Mouse (Mus musculus) lung, adult 2 months (tissue): Measurements from ENCODE around the gene Dennd4b. TPM values are rescaled to one million over a fixed set of nuclear protein-coding genes. Genes with fewer than 3 reads are reported as not detected.

Experiments used
- DNase-seq: peaks from one replicate; pipeline ENCODE4 v3.0.0; 2022
- H3K4me1 ChIP-seq: fragments of 200-500 bp; 2 replicates; pipeline ENCODE4 v1.6.1; 2011; ENCODE audit warnings: low read length; ENCODE audit not compliant: control insufficient read depth, insufficient read depth
- H3K4me3 ChIP-seq: fragments of 200-500 bp; replicated peaks from 2 replicates; pipeline ENCODE3; 2011; ENCODE audit warnings: low read depth, mild to moderate bottlenecking, control low read depth, low read length; ENCODE audit errors: extremely low read depth
- CTCF ChIP-seq: fragments of 200-500 bp; IDR thresholded peaks from 2 replicates; pipeline ENCODE4 v1.5.1; 2011; ENCODE audit warnings: mild to moderate bottlenecking, low read length, control low read depth; ENCODE audit not compliant: insufficient read depth
- POLR2A ChIP-seq: fragments of 200-500 bp; IDR thresholded peaks from 2 replicates; pipeline ENCODE4 v1.6.1; 2011; ENCODE audit warnings: low read depth, mild to moderate bottlenecking, control low read depth, low read length, borderline replicate concordance; ENCODE audit errors: extremely low read depth
- WGBS: fragments of 180-500 bp; shearing (Covaris S2); methylation state at CpG from one replicate; pipeline ENCODE4 v1.1.7; 2018; 5-methylcytosine and 5-hydroxymethylcytosine counted together
- polyA plus RNA-seq: library from polyadenylated mRNA; depleted of rRNA; stranded (reverse); fragments of >200 nt; gene quantifications from 2 replicates; pipeline ENCODE4 v1.2.3, GENCODE M21; 2012; rRNA removed

Dennd4b gene
- polyA plus RNA-seq, result 37.5 and 39.6 TPM in 2 replicates

GRCm38 (mm10) chr3:90265034-90265931 lies at the start of gene Dennd4b:
Gene Dennd4b, plus strand, starts transcription at chr3:90265185.
- under 1% methylated on average over 79 of the region's 87 CpGs for WGBS
- peaks cover 4% of the 10 kb centered on the region for H3K4me1 ChIP-seq
- peak; percentile 92 for DNase-seq
- H3K4me3 ChIP-seq, result peak within 1 kb of the TSS; percentile 76
- TF ChIP-seq CTCF (peak; percentile 63), POLR2A (peak; percentile 87; the same call in 1 of the 2 replicates)

GRCm38 (mm10) chr3:90215825-90216380 lies 49.1 kb upstream of the Dennd4b start:
- H3K4me1 ChIP-seq, result peaks cover 14% of the 10 kb centered on the region
- no peak for DNase-seq
- 41% methylated on average over 1 of the region's 1 CpGs for WGBS
- no peak overlapping the region for H3K4me3 ChIP-seq
- TF ChIP-seq POLR2A (no peak), CTCF (no peak)

DNA sequence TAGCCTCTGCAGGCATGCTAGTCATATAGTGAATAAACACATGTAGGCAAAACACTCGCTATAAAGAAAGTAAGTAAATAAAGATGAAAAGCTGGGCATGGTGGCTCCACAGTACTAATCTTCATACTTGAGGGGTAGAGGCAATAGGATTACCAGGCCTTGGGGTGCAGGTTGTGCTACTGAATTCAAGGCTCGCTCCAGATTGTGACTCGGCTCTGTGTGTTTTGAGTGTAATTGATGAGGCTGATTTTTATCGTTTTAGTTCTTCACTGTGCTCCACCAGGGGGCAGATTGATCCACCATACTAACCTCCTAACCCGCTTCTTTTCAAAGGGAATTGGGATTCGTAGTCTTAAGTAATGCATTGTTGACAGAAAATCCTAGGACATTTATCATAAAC lies 44.9 kb upstream of the Dennd4b start:
- peak; percentile 41 for DNase-seq
- 7% methylated on average over 6 of the region's 6 CpGs for WGBS
- peak overlapping the region; percentile 82 for H3K4me3 ChIP-seq
- peaks cover 9% of the 10 kb centered on the region for H3K4me1 ChIP-seq
- no peak for TF ChIP-seq CTCF
- TF ChIP-seq POLR2A, result no peak

DNA sequence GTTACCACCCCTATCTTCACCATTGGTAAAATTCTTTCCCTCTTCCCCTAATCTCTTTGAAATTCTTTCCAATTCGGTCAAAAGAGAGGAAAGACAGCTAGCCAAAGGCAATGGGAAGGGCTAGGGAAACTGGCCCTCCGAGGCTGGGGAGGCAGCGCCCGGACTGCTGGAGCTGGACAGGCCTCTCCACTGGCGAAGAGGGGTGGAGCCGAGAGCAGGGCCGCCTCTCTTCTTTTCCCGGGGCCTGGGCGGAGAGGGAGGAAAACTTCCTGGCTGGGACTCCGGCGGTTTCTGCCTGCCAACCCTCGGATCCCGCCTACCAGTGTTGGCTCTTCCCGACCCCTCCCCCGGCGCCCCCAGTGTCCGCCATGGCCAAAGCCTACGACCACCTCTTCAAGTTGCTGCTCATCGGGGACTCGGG lies 44.4 kb upstream of the Dennd4b start:
- TF ChIP-seq POLR2A (peak; percentile 62; the same call in 1 of the 2 replicates), CTCF (no peak)
- peak overlapping the region; percentile 82 for H3K4me3 ChIP-seq
- DNase-seq, result peak; percentile 83
- WGBS, result under 1% methylated on average over 19 of the region's 20 CpGs
- peaks cover 9% of the 10 kb centered on the region for H3K4me1 ChIP-seq

DNA sequence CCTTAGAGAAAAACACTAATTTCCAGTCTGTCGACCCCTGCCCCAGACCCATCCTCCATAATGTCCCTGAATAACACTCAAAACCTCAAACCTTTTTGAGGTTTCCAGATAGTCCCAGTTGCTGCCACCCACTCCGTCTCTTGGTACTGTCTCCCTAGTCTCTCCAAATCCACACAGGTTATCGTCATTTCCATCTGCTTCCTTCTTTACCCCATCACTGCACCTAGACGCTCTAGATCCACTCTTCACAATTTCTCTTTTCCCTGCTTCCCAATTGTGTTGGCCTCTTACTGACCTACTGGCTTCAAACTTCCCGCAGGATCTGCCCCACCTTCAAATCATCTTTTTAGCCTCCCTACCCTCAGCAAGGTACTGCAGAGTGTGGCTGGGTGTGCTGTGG lies 43.9 kb upstream of the Dennd4b start:
- TF ChIP-seq POLR2A (no peak), CTCF (no peak)
- WGBS, result 17% methylated on average over 5 of the region's 5 CpGs
- Histone ChIP-seq H3K4me1 (peaks cover 9% of the 10 kb centered on the region), H3K4me3 (no peak overlapping the region)
- no peak for DNase-seq

DNA sequence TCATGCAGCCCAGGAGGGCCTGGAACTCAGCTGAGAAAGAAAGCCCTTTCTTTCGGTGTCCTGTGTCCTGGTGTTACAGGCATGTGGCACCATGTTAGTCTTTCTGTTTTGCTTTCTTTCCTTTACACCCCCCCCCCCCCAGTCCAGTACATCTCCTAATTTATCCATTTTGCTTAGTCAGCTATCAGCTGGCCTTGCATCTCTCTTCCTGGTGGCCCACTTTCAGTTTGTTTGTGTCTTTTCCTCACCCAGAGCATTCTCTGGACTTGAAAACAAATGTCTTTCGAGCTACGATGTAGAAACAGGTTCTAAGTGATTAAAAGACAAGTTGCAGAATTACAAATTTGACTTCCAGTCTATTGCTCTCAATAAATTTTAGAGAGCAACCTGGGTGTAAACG lies 42.5 kb upstream of the Dennd4b start:
- WGBS, result 73% methylated on average over 4 of the region's 4 CpGs
- no peak for TF ChIP-seq POLR2A
- TF ChIP-seq CTCF, result no peak
- Histone ChIP-seq H3K4me1 (peaks cover 9% of the 10 kb centered on the region), H3K4me3 (no peak overlapping the region)
- no peak for DNase-seq

DNA sequence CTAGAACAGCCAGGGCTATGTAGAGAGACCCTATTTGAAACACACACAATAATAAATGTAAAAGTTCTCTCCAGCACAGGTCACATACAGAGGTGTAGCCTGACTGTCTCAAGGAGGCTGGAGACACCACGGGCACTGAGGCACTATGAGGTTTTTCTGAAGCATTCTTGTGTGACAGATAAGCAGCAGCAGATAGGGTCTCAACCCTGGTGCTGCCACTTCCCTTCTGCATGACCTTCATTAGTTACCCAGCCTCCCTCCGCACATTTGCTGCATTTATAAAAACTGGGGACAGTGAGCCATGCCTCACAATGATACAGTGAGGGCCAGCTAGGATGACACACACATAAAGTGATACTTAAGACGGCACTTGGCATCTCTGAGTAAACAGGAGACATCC lies 42.0 kb upstream of the Dennd4b start:
- TF ChIP-seq CTCF (no peak), POLR2A (no peak)
- H3K4me3 ChIP-seq, result no peak overlapping the region
- 51% methylated on average over 3 of the region's 3 CpGs for WGBS

GRCm38 (mm10) chr3:90224331-90224730 lies 40.7 kb upstream of the Dennd4b start:
- Histone ChIP-seq H3K4me1 (peaks cover 9% of the 10 kb centered on the region), H3K4me3 (no peak overlapping the region)
- no peak for TF ChIP-seq CTCF
- TF ChIP-seq POLR2A, result no peak
- WGBS, result 82% methylated on average over 10 of the region's 10 CpGs
- no peak for DNase-seq

More for the DNA sequence above, 42.0 kb upstream of the Dennd4b start:
- H3K4me1 ChIP-seq, result peaks cover 9% of the 10 kb centered on the region
- no peak for DNase-seq

DNA sequence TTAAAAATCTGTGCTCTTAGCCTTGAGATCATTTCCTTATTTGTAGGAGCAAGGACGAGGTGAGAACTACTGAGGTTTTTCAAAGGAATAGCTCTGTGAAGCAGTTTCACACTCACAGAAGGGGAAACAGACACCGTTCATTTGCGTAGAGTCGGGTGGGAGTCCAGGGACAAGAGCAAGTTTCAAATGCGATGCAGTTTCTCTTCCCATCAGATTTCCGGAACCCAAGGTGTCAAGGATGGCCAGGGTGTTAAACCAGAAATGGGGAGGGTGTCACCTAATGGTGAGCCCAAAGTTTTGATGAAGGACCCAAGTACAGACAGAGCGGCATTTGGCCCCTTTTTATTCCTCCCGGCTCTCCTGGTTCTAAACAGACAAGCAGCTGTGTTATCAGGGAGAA lies 33.9 kb upstream of the Dennd4b start:
- H3K4me3 ChIP-seq, result peak overlapping the region; percentile 72
- no peak for DNase-seq
- TF ChIP-seq POLR2A (no peak), CTCF (no peak)
- WGBS, result 11% methylated on average over 8 of the region's 8 CpGs
- H3K4me1 ChIP-seq, result no peaks in the 10 kb centered on the region

DNA sequence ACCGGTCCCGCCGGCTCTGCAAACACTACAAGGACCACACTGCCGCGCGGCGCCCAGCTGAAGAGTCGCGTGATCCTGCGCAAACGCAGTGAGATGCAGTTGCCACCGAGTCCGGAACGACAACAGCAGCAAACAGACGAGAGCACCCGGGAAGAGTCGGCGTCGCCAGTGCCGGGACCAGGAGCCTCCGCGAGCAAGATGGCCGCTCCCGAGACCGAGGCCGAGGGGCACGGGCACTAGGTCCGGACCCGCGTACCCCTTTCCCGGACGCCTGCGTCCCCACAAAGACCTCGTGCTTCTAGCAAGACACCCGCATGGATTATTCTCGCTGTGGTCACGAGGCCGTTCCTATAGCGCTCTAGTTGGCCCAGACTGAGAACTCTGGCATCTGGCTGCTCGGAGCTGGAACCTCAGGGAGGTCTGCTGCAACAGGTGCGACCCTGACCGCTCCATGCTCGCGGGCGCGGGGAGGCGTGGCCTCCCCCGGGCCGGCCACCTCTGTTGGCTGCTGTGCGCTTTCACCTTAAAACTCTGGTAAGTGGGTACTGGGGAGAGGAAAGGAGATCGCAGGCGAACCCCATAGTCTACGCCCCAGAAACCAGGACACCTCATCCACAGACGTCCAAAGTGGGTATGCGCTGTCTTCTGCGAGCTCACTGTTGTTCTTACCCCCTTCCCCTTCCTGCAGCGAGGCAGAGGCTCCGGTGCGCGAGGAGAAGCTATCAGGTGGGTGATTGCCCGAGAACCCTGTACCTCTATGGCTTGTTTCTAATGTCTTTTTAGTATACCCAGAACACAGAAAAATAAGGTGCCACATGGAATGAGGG lies 33.3 kb upstream of the Dennd4b start, which contains the start of gene Jtb:
Gene Jtb, plus strand, starts transcription at position 91 of the 827 bp plus-strand sequence.
- no peaks in the 10 kb centered on the region for H3K4me1 ChIP-seq
- TF ChIP-seq CTCF (no peak), POLR2A (peak; percentile 84; the same call in 1 of the 2 replicates)
- peak within 1 kb of the TSS; percentile 72 for H3K4me3 ChIP-seq
- DNase-seq, result peak; percentile 89
- under 1% methylated on average over 61 of the region's 61 CpGs for whole genome bisulfite sequencing
